Mouse (Mus musculus) bone marrow macrophage, adult 2 months (primary cell): ENCODE measurements around the gene Dio1.

Experiments
- CTCF ChIP-seq: IDR thresholded peaks from 2 replicates; pipeline ENCODE4 v1.5.1; 2012; ENCODE audit warnings: low read depth, mild to moderate bottlenecking, low read length, moderate library complexity
- POLR2A ChIP-seq: IDR thresholded peaks from 2 replicates; pipeline ENCODE4 v1.6.1; 2012; ENCODE audit warnings: mild to moderate bottlenecking, low read depth, low read length, borderline replicate concordance

- TF ChIP-seq POLR2A (no peak), CTCF (no peak)
These were observed 57.5 kb downstream of the Dio1 start for GRCm38 (mm10) chr4:107249471-107249870.
